Mouse (Mus musculus): Measurements from ENCODE around the gene Gm15557. TPM values are rescaled to one million over a fixed set of nuclear protein-coding genes. Genes with fewer than 3 reads are reported as not detected.
"Not testable (repeated sequence)": the region's sequence is repeated elsewhere in the genome, so short reads cannot be mapped to it uniquely, and the experiment has no call there.

Gm15557 gene
- total RNA-seq (2021): not detected in 2 replicates
- long read RNA-seq, experiment 1: 0 reads
- long read RNA-seq, experiment 2: 0 reads

- DNase-seq: no peak
These were observed at the start of gene Gm15557 for GRCm38 (mm10) chr2:155940681-155941080. Gene Gm15557 (plus strand): TSS chr2:155940728.

GRCm38 (mm10) chr2:155894307-155895045 is 46.1 kb upstream of the Gm15557 start:
- no peak for DNase-seq

GRCm38 (mm10) chr2:155895046-155895735 is 45.3 kb upstream of the Gm15557 start:
- DNase-seq: no peak

- DNase-seq: no peak
These were observed 37.4 kb upstream of the Gm15557 start for GRCm38 (mm10) chr2:155902989-155903631.

- DNase-seq: no peak
These were observed 36.9 kb upstream of the Gm15557 start for GRCm38 (mm10) chr2:155903632-155904008.

GRCm38 (mm10) chr2:155914684-155915083 is 25.8 kb upstream of the Gm15557 start:
- DNase-seq: no peak

GRCm38 (mm10) chr2:155923143-155923542 is 17.4 kb upstream of the Gm15557 start:
- DNase-seq: no peak

- not testable (repeated sequence) for DNase-seq
These were observed 15.3 kb upstream of the Gm15557 start for GRCm38 (mm10) chr2:155925213-155925612.

- DNase-seq: no peak
These were observed 11.7 kb upstream of the Gm15557 start for GRCm38 (mm10) chr2:155928711-155929345.

- peak; percentile 96 for DNase-seq
These were observed 10.7 kb upstream of the Gm15557 start, which contains the start of gene Uqcc1 for GRCm38 (mm10) chr2:155929531-155930442. Gene Uqcc1 (minus strand): TSS chr2:155930310.

- peak; percentile 23 for DNase-seq
These were observed 515 bp upstream of the Gm15557 start for GRCm38 (mm10) chr2:155939897-155940529.

- DNase-seq: peak; percentile 87
These were observed 1.3 kb downstream of the Gm15557 start for GRCm38 (mm10) chr2:155941697-155942442.

- no peak for DNase-seq
These were observed 2.9 kb downstream of the Gm15557 start for GRCm38 (mm10) chr2:155943463-155943862.

GRCm38 (mm10) chr2:155944685-155945084 is 4.2 kb downstream of the Gm15557 start:
- DNase-seq: no peak

- DNase-seq: no peak
These were observed 4.6 kb downstream of the Gm15557 start, which contains the start of gene Gdf5 for GRCm38 (mm10) chr2:155945124-155945523. Gene Gdf5 (minus strand): TSS chr2:155945367.

GRCm38 (mm10) chr2:155945580-155945979 is 5.1 kb downstream of the Gm15557 start:
- no peak for DNase-seq

GRCm38 (mm10) chr2:155946069-155946468 is 5.5 kb downstream of the Gm15557 start:
- DNase-seq: peak; percentile 92

GRCm38 (mm10) chr2:155946499-155946898 is 6.0 kb downstream of the Gm15557 start:
- DNase-seq: no peak

- DNase-seq: no peak
These were observed 7.0 kb downstream of the Gm15557 start for GRCm38 (mm10) chr2:155947390-155948002.

- DNase-seq: no peak
These were observed 8.8 kb downstream of the Gm15557 start for GRCm38 (mm10) chr2:155949362-155949761.

Measured in adrenal gland, postnatal 14 days (tissue).